Mouse (Mus musculus): ENCODE data around the gene Usp8. TPM values are rescaled to one million over a fixed set of nuclear protein-coding genes. Genes with fewer than 3 reads are reported as not detected.

Gene Usp8
- total RNA-seq (2014; rRNA removed; ENCODE audit: low replicate concordance) = 9.0 and 12.3 TPM in 2 replicates
- polyA plus RNA-seq (2015; fragmentation: Nextera tagmentation; extraction: Ambion mirVana) = 19.0 and 19.4 TPM in 2 replicates

GRCm38 (mm10) chr2:126706759-126707437, at the start of gene Usp8:
Gene Usp8 (plus strand): TSS chr2:126707328.
- Histone ChIP-seq H3K4me2 (ENCODE audit: low read depth, low read length) (peak within 1 kb of the TSS; percentile 89), H3K4me3 (ENCODE audit: low read depth, low read length) (peak within 1 kb of the TSS; percentile 86), H3K27me3 (ENCODE audit: control insufficient read depth, insufficient read depth, low read length) (0 out of 2 replicates have a peak, but pooled peaks cover 10% of the 10 kb centered on the region), H3K9ac (replicated peaks; ENCODE audit: low read depth, low read length) (peak within 1 kb of the TSS; percentile 85), H3K9me3 (replicated peaks; ENCODE audit: control insufficient read depth, low read length) (no peaks in the 10 kb centered on the region), H3K27ac (ENCODE audit: low read depth) (peak within 1 kb of the TSS; percentile 82), H3K4me1 (ENCODE audit: control insufficient read depth, insufficient read depth) (peaks cover 12% of the 10 kb centered on the region), H3K36me3 (replicated peaks; ENCODE audit: control insufficient read depth, insufficient read depth, low read length) (no peaks in the 10 kb centered on the region)
- 2% methylated on average over 47 of the region's 47 CpGs for WGBS
- DNase-seq (ENCODE audit: low spot score) (peak; percentile 97), ATAC-seq (ENCODE audit: insufficient read depth, low read depth) (peak; percentile 100)
- peak; percentile 70 for TF ChIP-seq EP300 (IDR thresholded peaks at IDR 0.05; ENCODE audit: low read depth)
- TF ChIP-seq CTCF (IDR thresholded peaks at IDR 0.05; ENCODE audit: low read depth) = no peak

- no peak for TF ChIP-seq EP300 (IDR thresholded peaks at IDR 0.05; ENCODE audit: low read depth)
- peak; percentile 66 for TF ChIP-seq CTCF (IDR thresholded peaks at IDR 0.05; ENCODE audit: low read depth)
- ATAC-seq (ENCODE audit: insufficient read depth, low read depth) = no peak
- H3K4me1 ChIP-seq (ENCODE audit: control insufficient read depth, insufficient read depth) = no peaks in the 10 kb centered on the region
- H3K27ac ChIP-seq (ENCODE audit: low read depth) = no peak overlapping the region
- H3K27me3 ChIP-seq (ENCODE audit: control insufficient read depth, insufficient read depth, low read length) = no peaks in the 10 kb centered on the region
- H3K9ac ChIP-seq (replicated peaks; ENCODE audit: low read depth, low read length) = no peak overlapping the region
- H3K36me3 ChIP-seq (replicated peaks; ENCODE audit: control insufficient read depth, insufficient read depth, low read length) = no peaks in the 10 kb centered on the region
- H3K4me2 ChIP-seq (ENCODE audit: low read depth, low read length) = no peak overlapping the region
- peak; percentile 55 for DNase-seq (ENCODE audit: low spot score)
- no peaks in the 10 kb centered on the region for H3K9me3 ChIP-seq (replicated peaks; ENCODE audit: control insufficient read depth, low read length)
- no peak overlapping the region for H3K4me3 ChIP-seq (ENCODE audit: low read depth, low read length)
- 47% methylated on average over 4 of the region's 4 CpGs for WGBS
These were observed 43.6 kb upstream of the Usp8 start for GRCm38 (mm10) chr2:126663481-126663880.

GRCm38 (mm10) chr2:126665984-126666383, 41.1 kb upstream of the Usp8 start:
- Histone ChIP-seq H3K9me3 (replicated peaks; ENCODE audit: control insufficient read depth, low read length) (no peaks in the 10 kb centered on the region), H3K27me3 (ENCODE audit: control insufficient read depth, insufficient read depth, low read length) (no peaks in the 10 kb centered on the region), H3K36me3 (replicated peaks; ENCODE audit: control insufficient read depth, insufficient read depth, low read length) (no peaks in the 10 kb centered on the region), H3K27ac (ENCODE audit: low read depth) (no peak overlapping the region), H3K4me1 (ENCODE audit: control insufficient read depth, insufficient read depth) (no peaks in the 10 kb centered on the region), H3K9ac (replicated peaks; ENCODE audit: low read depth, low read length) (no peak overlapping the region), H3K4me2 (ENCODE audit: low read depth, low read length) (no peak overlapping the region), H3K4me3 (ENCODE audit: low read depth, low read length) (no peak overlapping the region)
- WGBS = 80% methylated on average over 3 of the region's 3 CpGs
- ATAC-seq (ENCODE audit: insufficient read depth, low read depth) = no peak
- DNase-seq (ENCODE audit: low spot score) = no peak
- no peak for TF ChIP-seq CTCF (IDR thresholded peaks at IDR 0.05; ENCODE audit: low read depth)
- TF ChIP-seq EP300 (IDR thresholded peaks at IDR 0.05; ENCODE audit: low read depth) = no peak

- no peak overlapping the region for H3K4me2 ChIP-seq (ENCODE audit: low read depth, low read length)
- no peak overlapping the region for H3K9ac ChIP-seq (replicated peaks; ENCODE audit: low read depth, low read length)
- ATAC-seq (ENCODE audit: insufficient read depth, low read depth) (no peak), DNase-seq (ENCODE audit: low spot score) (no peak)
- H3K4me1 ChIP-seq (ENCODE audit: control insufficient read depth, insufficient read depth) = peaks cover 17% of the 10 kb centered on the region
- no peaks in the 10 kb centered on the region for H3K27me3 ChIP-seq (ENCODE audit: control insufficient read depth, insufficient read depth, low read length)
- no peak overlapping the region for H3K4me3 ChIP-seq (ENCODE audit: low read depth, low read length)
- H3K36me3 ChIP-seq (replicated peaks; ENCODE audit: control insufficient read depth, insufficient read depth, low read length) = no peaks in the 10 kb centered on the region
- H3K9me3 ChIP-seq (replicated peaks; ENCODE audit: control insufficient read depth, low read length) = no peaks in the 10 kb centered on the region
- WGBS = 86% methylated on average over 5 of the region's 5 CpGs
- TF ChIP-seq EP300 (IDR thresholded peaks at IDR 0.05; ENCODE audit: low read depth) (no peak), CTCF (IDR thresholded peaks at IDR 0.05; ENCODE audit: low read depth) (no peak)
- no peak overlapping the region for H3K27ac ChIP-seq (ENCODE audit: low read depth)
These were observed 38.4 kb upstream of the Usp8 start for GRCm38 (mm10) chr2:126668621-126669252.

GRCm38 (mm10) chr2:126673317-126674242, 33.5 kb upstream of the Usp8 start:
- Histone ChIP-seq H3K9me3 (replicated peaks; ENCODE audit: control insufficient read depth, low read length) (no peaks in the 10 kb centered on the region), H3K4me1 (ENCODE audit: control insufficient read depth, insufficient read depth) (peaks cover 20% of the 10 kb centered on the region), H3K27me3 (ENCODE audit: control insufficient read depth, insufficient read depth, low read length) (no peaks in the 10 kb centered on the region), H3K9ac (replicated peaks; ENCODE audit: low read depth, low read length) (peak overlapping the region; percentile 100), H3K27ac (ENCODE audit: low read depth) (peak overlapping the region; percentile 100), H3K36me3 (replicated peaks; ENCODE audit: control insufficient read depth, insufficient read depth, low read length) (no peaks in the 10 kb centered on the region; the same call in 1 of the 2 replicates), H3K4me2 (ENCODE audit: low read depth, low read length) (peak overlapping the region; percentile 77), H3K4me3 (ENCODE audit: low read depth, low read length) (peak overlapping the region; percentile 100)
- TF ChIP-seq CTCF (IDR thresholded peaks at IDR 0.05; ENCODE audit: low read depth) = no peak
- no peak for TF ChIP-seq EP300 (IDR thresholded peaks at IDR 0.05; ENCODE audit: low read depth)
- 50% methylated on average over 13 of the region's 13 CpGs for WGBS
- no peak for ATAC-seq (ENCODE audit: insufficient read depth, low read depth)
- DNase-seq (ENCODE audit: low spot score) = no peak

Measured in heart, postnatal 0 days (tissue).